Comparison of ENCODE assay signal across 20 mouse cellular contexts in the genomic region with DNA sequence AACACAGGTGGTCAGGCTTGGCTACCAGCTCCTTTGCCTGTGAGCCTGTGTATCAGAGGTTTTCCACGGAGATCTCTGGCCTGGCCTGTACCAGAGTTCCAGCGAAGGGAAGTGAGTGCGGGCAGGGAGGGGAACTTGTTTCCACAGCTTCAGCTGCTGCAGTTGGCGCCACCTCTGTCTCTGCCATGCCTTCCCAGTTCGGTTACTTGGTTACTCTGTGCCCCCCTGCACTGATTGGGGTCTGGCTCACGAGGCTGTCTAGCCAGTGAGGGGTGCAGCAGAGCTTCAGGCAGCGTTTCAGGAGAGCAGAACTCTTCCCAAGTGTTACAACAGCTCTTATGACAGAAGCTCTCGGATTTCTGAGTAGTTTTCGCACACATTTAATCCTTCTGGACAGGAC. TPM values are rescaled to one million over a fixed set of nuclear protein-coding genes. Genes with fewer than 3 reads are reported as not detected.
A peak's percentile ranks its signal among the peaks of the same experiment; 100 is the strongest.
DNase-seq lines count a peak whose midpoint lies in the region; ATAC-seq and TF ChIP-seq lines count a peak whose summit lies in the region.
"Had no signal": no experiment of that assay in that cellular context is flagged by ENCODE, and none has a peak within 500 bp of the region (broad histone marks: within the 10 kb centered on the region; RNA-seq: fewer than 3 reads in every experiment).

No protein-coding gene starts in this region.

- TF ChIP-seq CTCF in cerebellum, adult 2 months (IDR thresholded peaks at IDR 0.05; ENCODE audit: borderline replicate concordance, insufficient read depth, low read depth, low read length), result no peak

- H3K27ac ChIP-seq in intestine, embryonic 14.5 days (ENCODE audit: low read depth), result no peak overlapping the region
- H3K27ac ChIP-seq in intestine, embryonic 16.5 days (ENCODE audit: low read length), result no peak overlapping the region
- H3K27ac ChIP-seq in embryonic facial prominence, embryonic 10.5 days (replicated peaks), result no peak overlapping the region
- H3K27ac ChIP-seq in cerebellum, adult 2 months (ENCODE audit: insufficient read depth, low read length), result no peak overlapping the region
- H3K27ac ChIP-seq: embryonic facial prominence, embryonic 12.5 days; forebrain, embryonic 13.5 days had no signal

- no peaks in the 10 kb centered on the region for H3K9me3 ChIP-seq in intestine, embryonic 14.5 days (ENCODE audit: control insufficient read depth, low read length)
- no peaks in the 10 kb centered on the region for H3K9me3 ChIP-seq in intestine, embryonic 16.5 days (ENCODE audit: control insufficient read depth, low read length)
- no peaks in the 10 kb centered on the region for H3K9me3 ChIP-seq in embryonic facial prominence, embryonic 10.5 days
- H3K9me3 ChIP-seq: embryonic facial prominence, embryonic 12.5 days; forebrain, embryonic 13.5 days had no signal

- H3K4me3 ChIP-seq in intestine, embryonic 14.5 days (ENCODE audit: low read depth, low read length), result no peak overlapping the region
- H3K4me3 ChIP-seq in intestine, embryonic 16.5 days (ENCODE audit: low read length), result no peak overlapping the region
- H3K4me3 ChIP-seq in embryonic facial prominence, embryonic 10.5 days, result no peak overlapping the region
- no peak overlapping the region for H3K4me3 ChIP-seq in cerebellum, adult 2 months (replicated peaks; ENCODE audit: insufficient read depth, low read depth, low read length)
- H3K4me3 ChIP-seq: embryonic facial prominence, embryonic 12.5 days; forebrain, embryonic 13.5 days had no signal

- no peaks in the 10 kb centered on the region for H3K36me3 ChIP-seq in intestine, embryonic 14.5 days (ENCODE audit: control insufficient read depth, insufficient read depth, low read length)
- no peaks in the 10 kb centered on the region for H3K36me3 ChIP-seq in intestine, embryonic 16.5 days (ENCODE audit: control insufficient read depth, insufficient read depth, low read length)
- H3K36me3 ChIP-seq in embryonic facial prominence, embryonic 10.5 days (replicated peaks), result no peaks in the 10 kb centered on the region
- H3K36me3 ChIP-seq: embryonic facial prominence, embryonic 12.5 days had no signal

- TF ChIP-seq POLR2A in cerebellum, adult 2 months (IDR thresholded peaks at IDR 0.05; ENCODE audit: borderline replicate concordance, insufficient read depth, low read length), result no peak

- 58% methylated on average over 9 of the region's 9 CpGs for WGBS in intestine, embryonic 14.5 days
- WGBS in intestine, embryonic 16.5 days, result 62% methylated on average over 9 of the region's 9 CpGs
- WGBS in embryonic facial prominence, embryonic 10.5 days, result 67% methylated on average over 9 of the region's 9 CpGs
- 45% methylated on average over 9 of the region's 9 CpGs for WGBS in cerebellum, adult 2 months

- H3K4me2 ChIP-seq in intestine, embryonic 14.5 days (ENCODE audit: low read length), result no peak overlapping the region
- no peak overlapping the region for H3K4me2 ChIP-seq in intestine, embryonic 16.5 days (ENCODE audit: low read depth, low read length)
- H3K4me2 ChIP-seq: embryonic facial prominence, embryonic 12.5 days; forebrain, embryonic 13.5 days had no signal

- no peaks in the 10 kb centered on the region for H3K4me1 ChIP-seq in intestine, embryonic 14.5 days (replicated peaks; ENCODE audit: control insufficient read depth, insufficient read depth, low read length)
- no peaks in the 10 kb centered on the region for H3K4me1 ChIP-seq in intestine, embryonic 16.5 days (ENCODE audit: control insufficient read depth, insufficient read depth, low read length)
- peaks cover 10% of the 10 kb centered on the region for H3K4me1 ChIP-seq in embryonic facial prominence, embryonic 10.5 days
- no peaks in the 10 kb centered on the region for H3K4me1 ChIP-seq in cerebellum, adult 2 months (ENCODE audit: control insufficient read depth, insufficient read depth, low read length)
- H3K4me1 ChIP-seq: forebrain, embryonic 13.5 days had no signal

- no peak for ATAC-seq in intestine, embryonic 14.5 days (replicated peaks; ENCODE audit: low FRiP score, low TSS enrichment, low read depth)
- no peak for ATAC-seq in intestine, embryonic 16.5 days
- ATAC-seq: forebrain, embryonic 13.5 days; forebrain, embryonic 16.5 days had no signal

- no peaks in the 10 kb centered on the region for H3K27me3 ChIP-seq in intestine, embryonic 14.5 days (replicated peaks; ENCODE audit: control insufficient read depth, insufficient read depth, low read length)
- no peaks in the 10 kb centered on the region for H3K27me3 ChIP-seq in intestine, embryonic 16.5 days (replicated peaks; ENCODE audit: control insufficient read depth, insufficient read depth, low read length)
- peaks cover 10% of the 10 kb centered on the region for H3K27me3 ChIP-seq in embryonic facial prominence, embryonic 10.5 days (replicated peaks; ENCODE audit: low read depth, poor library complexity, severe bottlenecking)
- no peaks in the 10 kb centered on the region for H3K27me3 ChIP-seq in cerebellum, adult 2 months (ENCODE audit: control insufficient read depth, insufficient read depth, low read length)
- H3K27me3 ChIP-seq: forebrain, embryonic 13.5 days had no signal

- peak; percentile 74 for DNase-seq in heart, adult 11 months
- no peak for DNase-seq in heart, postnatal 14 days
- DNase-seq in intestine, embryonic 14.5 days (ENCODE audit: low spot score), result peak; percentile 46
- peak; percentile 7 for DNase-seq in embryonic facial prominence, embryonic 10.5 days (ENCODE audit: low spot score)
- no peak for DNase-seq in cerebellum, adult 2 months
- DNase-seq: adrenal gland, adult 2 months; adrenal gland, postnatal 10 days; adrenal gland, postnatal 25 days; cerebellum, adult 11-12 months; cerebellum, adult 8-10 months; cerebellum, adult 9-11 months; cerebellum, postnatal 14 days; cerebellum, postnatal 36 days; embryo, embryonic 11 days had no signal

- no peak overlapping the region for H3K9ac ChIP-seq in intestine, embryonic 14.5 days (ENCODE audit: low read length)
- no peak overlapping the region for H3K9ac ChIP-seq in intestine, embryonic 16.5 days (ENCODE audit: low read depth, low read length)
- H3K9ac ChIP-seq: embryonic facial prominence, embryonic 12.5 days; forebrain, embryonic 13.5 days had no signal

- intact Hi-C loops in heart, postnatal 14 days (cut with DNase I), result no loop called here

RNA-seq across cellular contexts. Expression of gene Frmd4b, which starts 6.0 kb away (rescaled TPM):
- 10 to 100 TPM; 19.0 to 20.9 TPM for total RNA-seq in heart, postnatal 14 days (2021)
- 15.6 and 17.1 TPM in 2 replicates for polyA plus RNA-seq in intestine, embryonic 14.5 days (2014; fragmentation: Nextera tagmentation; extraction: Ambion mirVana)
- 9.5 and 10.6 TPM in 2 replicates for polyA plus RNA-seq in intestine, embryonic 16.5 days (2015; fragmentation: Nextera tagmentation; extraction: Ambion mirVana)
- 16.9 and 19.2 TPM in 2 replicates for polyA plus RNA-seq in embryonic facial prominence, embryonic 10.5 days (2016; fragmentation: Nextera tagmentation; extraction: Ambion mirVana)
- 11.9 and 15.6 TPM in 2 replicates for polyA plus RNA-seq in cerebellum, adult 2 months (2012; rRNA removed)
- total RNA-seq: MEL had no signal
- polyA plus RNA-seq: C2C12 had no signal

Comparison
In these comparisons a context has a peak if more than half of its experiments do, and no peak if none do; other contexts are left out.
1. DNase-seq: peak in heart, adult 11 months (single experiment), intestine, embryonic 14.5 days (single experiment) and embryonic facial prominence, embryonic 10.5 days (single experiment); none in heart, postnatal 14 days (0 of 2) and cerebellum, adult 2 months (0 of 2).